Mouse (Mus musculus) heart, postnatal 36 days (tissue): ENCODE results near the gene St8sia1. TPM values are rescaled to one million over a fixed set of nuclear protein-coding genes. Genes with fewer than 3 reads are reported as not detected.
A peak's percentile ranks its signal among the peaks of the same experiment; 100 is the strongest.

Source experiments
- DNase-seq, 2 experiments: peaks; one replicate each; pipeline ENCODE4 v3.0.0; 2021 to 2022
- intact Hi-C: fragments of 180-260 bp; cut with DNase I; formaldehyde crosslinking; loops from one replicate; pipeline ENCODE4 v1.15.1; 2025
- total RNA-seq, 2 experiments: library from RNA; stranded (reverse); gene quantifications; 2 replicates each; pipeline ENCODE4 v1.2.3; 2021

St8sia1 gene
- total RNA-seq, 2 experiments from 2014 or later = 0.11 to 0.39 TPM

DNA sequence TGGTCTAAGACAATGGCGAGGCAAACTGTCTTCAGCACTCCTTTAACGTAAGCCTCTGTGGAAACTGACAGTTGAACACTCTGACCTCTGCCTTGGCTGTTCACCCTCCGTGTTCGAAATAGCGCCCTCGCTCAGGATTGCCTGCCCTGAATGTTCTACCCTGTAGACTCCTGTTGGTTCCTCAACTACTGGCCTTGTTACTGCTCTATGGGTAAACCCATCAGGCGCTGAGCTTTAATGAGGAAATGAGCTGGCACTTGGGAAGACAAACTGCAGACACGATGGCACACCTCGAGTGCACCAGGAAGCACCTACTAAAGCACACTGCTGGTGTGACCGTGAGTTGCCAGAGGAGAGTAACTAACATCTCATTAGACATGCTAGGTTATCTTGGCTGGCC is 49.6 kb downstream of the St8sia1 start:
- no peak for DNase-seq
- intact Hi-C loops = no loop called here

DNA sequence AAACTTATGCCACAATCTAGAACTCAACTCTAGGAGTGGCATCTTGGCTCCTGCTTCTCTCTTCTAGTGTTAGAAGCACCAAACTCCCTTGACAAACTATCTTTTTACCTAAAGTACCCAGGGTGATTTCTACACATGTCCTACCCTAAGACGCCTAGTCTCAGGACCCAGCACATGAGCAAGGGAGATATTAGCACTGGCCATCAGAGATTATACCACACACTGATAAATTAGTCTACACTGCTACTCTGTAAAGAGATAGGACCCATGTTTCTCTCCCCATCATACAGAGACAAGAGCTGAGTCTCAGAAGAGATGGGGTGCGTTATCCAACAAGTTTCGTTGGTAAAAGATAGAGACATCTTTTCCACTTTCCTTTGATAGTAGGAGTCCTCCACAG is 53.0 kb downstream of the St8sia1 start:
- intact Hi-C loops = no loop called here
- no peak for DNase-seq

DNA sequence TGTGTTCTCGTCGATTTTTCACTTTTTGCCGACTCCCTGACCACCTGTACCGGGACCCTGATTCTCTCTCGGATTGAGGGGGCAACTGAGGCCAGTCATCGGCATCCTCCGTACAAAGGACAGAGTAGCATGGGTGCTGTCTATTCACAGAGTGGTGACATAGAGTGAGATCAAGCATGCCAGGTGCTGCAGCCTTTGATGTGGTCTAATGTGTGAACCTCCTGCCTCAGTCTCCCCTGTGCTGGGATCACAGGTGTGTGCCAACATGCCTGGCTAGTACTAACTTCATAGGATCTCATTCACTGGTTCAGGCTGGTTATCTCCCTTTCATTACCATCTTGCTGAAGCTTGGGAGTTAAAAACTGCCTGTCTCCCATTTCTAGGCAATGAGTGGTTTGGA is 53.5 kb downstream of the St8sia1 start:
- no peak for DNase-seq
- intact Hi-C loops = no loop called here

GRCm38 (mm10) chr6:142909771-142910105 is 54.5 kb downstream of the St8sia1 start:
- no peak for DNase-seq
- intact Hi-C loops = no loop called here

GRCm38 (mm10) chr6:142908911-142909770 is 55.1 kb downstream of the St8sia1 start:
- no peak for DNase-seq
- intact Hi-C loops = no loop called here

GRCm38 (mm10) chr6:142908412-142908811 is 55.8 kb downstream of the St8sia1 start:
- intact Hi-C loops = no loop called here
- no peak for DNase-seq

GRCm38 (mm10) chr6:142895371-142895770 is 68.9 kb downstream of the St8sia1 start:
- no peak for DNase-seq
- intact Hi-C loops = no loop called here

DNA sequence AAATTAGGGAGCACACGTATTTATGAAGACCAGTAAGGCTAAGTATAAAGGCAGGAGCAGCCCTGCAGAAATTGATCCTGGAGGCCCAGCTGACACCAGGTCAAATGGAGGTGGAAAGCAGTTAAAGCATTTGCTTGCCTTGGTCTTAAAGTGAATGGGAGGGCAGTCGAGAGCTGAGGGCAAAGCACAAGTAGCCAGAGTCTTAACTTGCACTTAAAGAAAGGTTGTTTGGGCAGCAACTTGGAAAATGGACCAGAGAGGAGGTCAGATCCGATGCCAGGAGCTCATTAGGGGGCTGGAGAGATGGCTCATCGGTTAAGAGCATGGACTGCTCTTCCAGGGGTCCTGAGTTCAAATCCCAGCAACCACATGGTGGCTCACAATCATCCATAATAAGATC is 70.5 kb downstream of the St8sia1 start:
- intact Hi-C loops = no loop called here
- no peak for DNase-seq

DNA sequence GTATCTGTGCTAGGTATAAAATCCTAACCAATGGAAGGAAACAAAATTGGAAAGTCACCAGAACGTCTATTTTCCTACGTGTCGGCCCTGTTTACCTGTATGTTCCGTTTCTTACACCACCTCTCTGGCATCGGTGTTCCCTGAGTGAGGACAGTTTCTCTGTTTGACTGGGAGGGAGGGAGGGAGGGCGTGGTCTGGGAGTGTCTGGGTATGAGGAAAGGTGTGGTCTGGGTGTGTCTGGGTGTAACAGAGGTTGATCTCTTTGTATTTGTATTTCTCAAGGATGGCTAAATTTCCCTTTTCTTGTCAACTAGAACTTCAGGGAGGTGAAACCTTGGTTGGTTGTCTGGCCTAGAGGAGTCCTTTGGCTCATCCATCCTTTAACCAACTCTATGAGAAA is 73.9 kb downstream of the St8sia1 start:
- DNase-seq = no peak
- intact Hi-C loops = no loop called here

DNA sequence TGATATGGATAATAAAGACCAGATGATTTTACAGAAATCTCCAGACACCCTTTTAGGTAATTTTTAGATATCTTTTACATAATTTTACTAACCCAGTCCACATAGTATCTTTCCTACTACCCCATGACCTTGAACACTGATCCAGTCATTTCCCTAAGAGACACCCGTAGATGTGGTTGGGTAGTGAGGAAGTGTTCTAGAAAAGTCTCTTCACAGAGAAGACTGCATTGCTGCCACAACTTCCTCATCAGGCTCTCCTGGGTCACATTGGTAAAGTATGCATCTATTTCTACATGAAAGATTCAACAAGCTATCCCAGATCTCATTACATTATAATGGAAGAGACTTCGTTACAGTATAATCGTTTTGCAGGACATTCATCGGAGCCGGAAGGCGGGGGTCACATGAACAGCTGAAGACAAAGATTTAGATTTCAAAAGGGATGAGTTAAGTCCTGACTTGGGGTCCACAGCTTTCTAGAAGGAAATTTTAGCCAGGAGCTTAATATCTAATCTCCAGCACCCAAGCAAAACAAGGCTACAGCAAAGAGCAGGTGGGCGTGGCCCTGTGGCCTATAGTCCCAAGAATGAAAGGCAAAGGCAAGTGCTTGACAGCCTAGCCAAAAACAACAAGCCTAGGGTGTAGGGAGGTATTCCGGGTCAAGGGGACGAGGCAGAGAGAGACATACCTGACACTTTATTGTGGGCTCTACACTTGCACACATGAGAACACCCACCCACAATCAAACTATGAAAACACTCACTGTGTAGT is 75.1 kb downstream of the St8sia1 start:
- intact Hi-C loops = no loop called here

DNA sequence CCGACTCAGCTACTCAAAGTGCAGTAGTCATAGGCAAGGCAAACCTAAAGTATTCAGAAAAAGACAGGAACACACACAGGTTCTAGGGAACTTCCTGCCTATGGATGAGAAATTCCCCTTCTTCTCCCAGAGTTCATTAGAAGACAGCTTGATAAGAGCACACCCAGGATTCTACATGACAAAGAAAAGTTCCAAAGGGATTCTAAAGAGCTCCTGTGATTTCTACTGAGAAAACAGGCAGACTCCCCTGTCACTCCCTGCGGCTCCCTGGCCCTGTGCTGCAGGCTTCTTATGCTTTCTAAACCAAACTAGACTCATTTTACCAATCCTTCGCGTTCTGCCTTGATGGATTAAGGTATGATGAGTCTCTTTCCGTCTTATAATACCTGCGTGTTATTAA is 75.9 kb downstream of the St8sia1 start:
- no peak for DNase-seq
- intact Hi-C loops = no loop called here

More for the DNA sequence above, 75.1 kb downstream of the St8sia1 start:
- no peak for DNase-seq

DNA sequence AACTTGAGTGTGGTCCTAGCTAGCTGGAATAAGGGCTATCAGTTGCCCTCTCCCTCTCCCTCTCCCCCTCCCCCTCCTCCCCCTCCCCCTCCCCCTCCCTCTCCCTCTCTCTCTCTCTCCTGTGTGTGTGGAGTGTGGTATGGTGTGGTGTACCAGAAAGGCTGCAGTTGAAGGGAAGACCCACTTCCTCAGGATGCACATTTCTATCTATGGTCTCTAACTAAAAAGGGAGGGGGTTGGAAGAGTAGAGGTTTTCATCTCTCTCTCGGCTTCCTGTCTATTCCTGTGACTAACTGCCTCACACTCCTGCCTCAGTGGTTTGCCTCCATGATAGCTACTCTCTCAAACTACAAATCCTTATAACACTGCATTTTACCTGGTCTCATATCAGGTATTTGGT is 76.9 kb downstream of the St8sia1 start:
- intact Hi-C loops = no loop called here

DNA sequence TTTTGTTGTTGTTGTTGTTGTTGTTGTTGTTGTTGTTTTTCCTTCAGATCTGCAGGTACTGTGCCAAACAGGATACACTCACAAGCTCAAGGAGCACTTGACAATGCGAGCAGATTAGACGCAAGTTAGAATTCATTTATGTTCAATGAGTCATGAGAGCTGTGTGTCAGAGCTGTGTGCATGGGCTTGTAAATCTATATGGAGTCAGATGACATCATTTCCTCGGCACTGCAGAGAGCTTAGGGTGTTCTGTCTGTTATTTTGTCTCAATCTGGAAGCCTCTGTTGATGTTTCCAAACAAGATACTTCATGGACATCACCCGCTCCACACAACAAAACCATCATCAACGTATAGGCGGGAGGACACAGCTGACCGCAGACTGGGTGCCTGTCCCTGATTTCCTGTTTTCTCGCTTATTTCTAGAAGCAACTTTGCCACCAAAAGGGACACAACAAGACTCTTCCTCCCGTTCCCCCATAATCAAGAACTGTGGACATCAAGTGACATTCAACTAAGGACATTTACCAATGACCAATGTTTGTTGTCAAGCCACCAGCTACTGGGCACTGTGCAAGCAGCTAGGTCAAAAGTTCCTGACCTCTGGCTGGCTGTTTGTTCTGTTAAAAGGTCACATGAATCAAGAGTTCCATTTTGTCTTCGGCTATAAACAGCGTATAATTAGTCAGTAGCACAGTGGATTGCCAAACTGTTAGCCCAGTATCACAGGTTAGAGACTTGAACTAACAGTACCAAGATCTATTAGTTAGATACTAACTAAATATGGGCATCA is 78.7 kb downstream of the St8sia1 start:
- DNase-seq = no peak
- intact Hi-C loops = no loop called here

More for the DNA sequence above, 76.9 kb downstream of the St8sia1 start:
- no peak for DNase-seq

- intact Hi-C loops = loop anchor here (5.0 kb wide), 1 partner anchor 83 kb away; no protein-coding TSS in a partner anchor
- no peak for DNase-seq
Observed at GRCm38 (mm10) chr6:142884128-142884527, 80.1 kb downstream of the St8sia1 start.

GRCm38 (mm10) chr6:142880849-142881470 is 83.3 kb downstream of the St8sia1 start:
- intact Hi-C loops = loop anchor here (5.0 kb wide), 1 partner anchor 86 kb away; no protein-coding TSS in a partner anchor
- no peak for DNase-seq

DNA sequence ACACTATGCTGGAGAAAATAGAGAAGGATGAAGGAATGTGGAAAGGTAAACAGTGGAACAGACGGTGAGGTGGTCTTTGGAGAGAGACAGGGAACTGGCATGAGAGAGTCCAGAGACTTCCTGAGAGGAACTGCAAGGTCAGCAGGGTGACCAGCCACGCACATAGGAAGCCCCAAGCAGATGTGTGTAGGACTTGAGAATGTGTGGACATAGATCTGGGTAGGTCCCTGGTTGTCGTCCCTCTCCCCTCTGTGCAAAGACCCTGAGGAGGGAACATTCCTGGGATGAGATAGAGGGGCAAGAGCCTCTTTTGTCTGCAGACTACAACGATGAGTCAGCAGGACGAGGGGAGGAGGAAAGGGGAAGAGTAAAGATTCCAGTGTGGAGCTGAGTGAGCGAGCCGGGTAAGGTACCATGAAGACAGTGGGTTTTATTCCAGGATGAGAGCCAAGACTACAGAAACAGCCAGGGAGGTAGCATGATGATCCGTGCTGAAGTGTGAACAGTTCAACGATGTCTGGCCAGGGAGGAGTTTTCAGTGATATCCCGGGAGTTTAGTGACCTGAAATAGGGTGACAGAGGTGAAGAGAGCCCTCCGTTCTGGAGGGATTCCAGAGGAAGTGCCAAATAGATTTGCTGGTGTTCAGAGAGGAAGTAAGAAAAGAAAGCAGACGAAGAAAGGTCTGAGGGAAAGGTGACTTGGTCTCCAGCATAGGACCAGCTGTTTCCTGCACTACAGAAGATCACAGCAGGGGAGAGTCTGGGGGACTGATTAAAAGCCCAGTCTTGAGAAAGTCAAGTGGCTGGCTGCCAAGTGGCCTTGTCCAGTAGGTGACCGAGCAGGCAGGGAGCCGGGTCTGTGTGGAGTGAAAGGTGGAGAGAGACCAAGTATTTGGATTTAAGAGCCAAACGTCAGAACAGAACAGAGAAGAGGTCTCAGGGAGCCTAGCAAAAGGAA is 85.2 kb downstream of the St8sia1 start:
- intact Hi-C loops = no loop called here
- DNase-seq = peak; percentile 22 to 27

- intact Hi-C loops = no loop called here
- DNase-seq = no peak
Observed at GRCm38 (mm10) chr6:142877221-142877620, 87.0 kb downstream of the St8sia1 start.

- intact Hi-C loops = no loop called here
- no peak for DNase-seq
Observed at GRCm38 (mm10) chr6:142876279-142876899, 87.9 kb downstream of the St8sia1 start.
